Mouse (Mus musculus): ENCODE data around the gene Calm5. TPM values are rescaled to one million over a fixed set of nuclear protein-coding genes. Genes with fewer than 3 reads are reported as not detected.
"Not testable (repeated sequence)": the region's sequence is repeated elsewhere in the genome, so short reads cannot be mapped to it uniquely, and the experiment has no call there.

Gene Calm5
- polyA plus RNA-seq, 1 experiment from 2014 or later: not detected

- Histone ChIP-seq H3K9ac (ENCODE audit: low read length) (no peak overlapping the region), H3K36me3 (ENCODE audit: control insufficient read depth, insufficient read depth, low read length) (no peaks in the 10 kb centered on the region), H3K4me1 (replicated peaks; ENCODE audit: control insufficient read depth, insufficient read depth, low read length) (no peaks in the 10 kb centered on the region), H3K27ac (ENCODE audit: low read depth, low read length) (no peak overlapping the region), H3K9me3 (ENCODE audit: control insufficient read depth, low read length) (no peaks in the 10 kb centered on the region), H3K4me2 (ENCODE audit: low read depth, low read length, severe bottlenecking) (no peak overlapping the region), H3K4me3 (ENCODE audit: low read depth, low read length) (no peak overlapping the region), H3K27me3 (ENCODE audit: control insufficient read depth, insufficient read depth, low read length) (no peaks in the 10 kb centered on the region)
- no peak for ATAC-seq (replicated peaks; ENCODE audit: low FRiP score)
- no peak for DNase-seq (ENCODE audit: low spot score)
Measured at GRCm38 (mm10) chr13:3825726-3826125, 28.2 kb upstream of the Calm5 start.

GRCm38 (mm10) chr13:3831546-3831945, 22.4 kb upstream of the Calm5 start:
- whole genome bisulfite sequencing: 86% methylated on average over 5 of the region's 5 CpGs
- Histone ChIP-seq H3K36me3 (ENCODE audit: control insufficient read depth, insufficient read depth, low read length) (no peaks in the 10 kb centered on the region), H3K4me2 (ENCODE audit: low read depth, low read length, severe bottlenecking) (no peak overlapping the region), H3K9ac (ENCODE audit: low read length) (no peak overlapping the region), H3K4me1 (replicated peaks; ENCODE audit: control insufficient read depth, insufficient read depth, low read length) (no peaks in the 10 kb centered on the region), H3K27ac (ENCODE audit: low read depth, low read length) (no peak overlapping the region), H3K9me3 (ENCODE audit: control insufficient read depth, low read length) (no peaks in the 10 kb centered on the region), H3K27me3 (ENCODE audit: control insufficient read depth, insufficient read depth, low read length) (no peaks in the 10 kb centered on the region), H3K4me3 (ENCODE audit: low read depth, low read length) (no peak overlapping the region)
- DNase-seq (ENCODE audit: low spot score) (no peak), ATAC-seq (replicated peaks; ENCODE audit: low FRiP score) (no peak)

DNA sequence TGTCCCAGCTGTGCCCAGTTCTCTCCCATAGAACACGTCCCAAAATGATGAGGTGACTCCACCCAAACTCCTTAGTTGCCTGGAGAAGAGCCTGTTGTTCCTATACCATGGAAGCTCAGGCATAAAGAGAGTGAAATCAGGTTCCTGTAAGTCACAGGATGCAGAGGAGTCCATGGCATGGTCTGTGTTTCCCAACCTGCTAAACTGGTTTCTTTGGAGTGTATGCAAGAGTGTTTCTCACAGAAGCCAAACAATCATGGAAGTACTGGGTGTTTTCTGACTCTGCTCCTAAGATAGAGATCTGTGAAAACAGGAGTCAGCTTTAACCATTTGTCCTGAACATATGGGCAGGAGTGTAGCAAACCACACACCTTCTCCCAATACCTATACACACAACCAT, 22.0 kb upstream of the Calm5 start:
- Histone ChIP-seq H3K9ac (ENCODE audit: low read length) (no peak overlapping the region), H3K4me3 (ENCODE audit: low read depth, low read length) (no peak overlapping the region), H3K4me1 (replicated peaks; ENCODE audit: control insufficient read depth, insufficient read depth, low read length) (no peaks in the 10 kb centered on the region), H3K27ac (ENCODE audit: low read depth, low read length) (no peak overlapping the region), H3K4me2 (ENCODE audit: low read depth, low read length, severe bottlenecking) (no peak overlapping the region), H3K36me3 (ENCODE audit: control insufficient read depth, insufficient read depth, low read length) (no peaks in the 10 kb centered on the region), H3K9me3 (ENCODE audit: control insufficient read depth, low read length) (no peaks in the 10 kb centered on the region), H3K27me3 (ENCODE audit: control insufficient read depth, insufficient read depth, low read length) (no peaks in the 10 kb centered on the region)
- no peak for DNase-seq (ENCODE audit: low spot score)
- WGBS: 64% methylated on average over 1 of the region's 1 CpGs
- no peak for ATAC-seq (replicated peaks; ENCODE audit: low FRiP score)

DNA sequence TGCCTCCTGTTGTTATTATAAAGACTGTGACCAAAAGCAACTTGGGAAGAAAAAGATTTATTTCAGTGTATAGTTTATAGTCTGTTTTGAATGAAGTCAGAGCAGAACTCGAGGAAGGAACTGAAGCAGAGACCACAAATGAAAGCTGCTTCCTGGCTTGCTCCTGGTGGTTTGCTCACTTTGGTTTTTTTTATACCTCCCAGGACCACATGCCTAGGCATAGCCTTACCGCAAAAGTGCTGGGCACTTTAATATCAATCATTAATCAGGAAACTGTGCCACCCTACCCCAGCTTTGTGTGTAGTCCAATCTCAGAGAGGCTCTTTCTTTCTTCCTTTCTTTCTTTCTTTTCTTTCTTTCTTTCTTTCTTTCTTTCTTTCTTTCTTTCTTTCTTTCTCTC, 21.5 kb upstream of the Calm5 start:
- no peak for DNase-seq (ENCODE audit: low spot score)
- no peaks in the 10 kb centered on the region for H3K27me3 ChIP-seq (ENCODE audit: control insufficient read depth, insufficient read depth, low read length)
- H3K27ac ChIP-seq (ENCODE audit: low read depth, low read length): no peak overlapping the region
- no peak for ATAC-seq (replicated peaks; ENCODE audit: low FRiP score)
- WGBS: 75% methylated on average over 2 of the region's 2 CpGs
- H3K4me1 ChIP-seq (replicated peaks; ENCODE audit: control insufficient read depth, insufficient read depth, low read length): no peaks in the 10 kb centered on the region
- H3K9ac ChIP-seq (ENCODE audit: low read length): no peak overlapping the region
- H3K4me3 ChIP-seq (ENCODE audit: low read depth, low read length): no peak overlapping the region
- no peaks in the 10 kb centered on the region for H3K9me3 ChIP-seq (ENCODE audit: control insufficient read depth, low read length)
- H3K36me3 ChIP-seq (ENCODE audit: control insufficient read depth, insufficient read depth, low read length): no peaks in the 10 kb centered on the region
- H3K4me2 ChIP-seq (ENCODE audit: low read depth, low read length, severe bottlenecking): no peak overlapping the region

DNA sequence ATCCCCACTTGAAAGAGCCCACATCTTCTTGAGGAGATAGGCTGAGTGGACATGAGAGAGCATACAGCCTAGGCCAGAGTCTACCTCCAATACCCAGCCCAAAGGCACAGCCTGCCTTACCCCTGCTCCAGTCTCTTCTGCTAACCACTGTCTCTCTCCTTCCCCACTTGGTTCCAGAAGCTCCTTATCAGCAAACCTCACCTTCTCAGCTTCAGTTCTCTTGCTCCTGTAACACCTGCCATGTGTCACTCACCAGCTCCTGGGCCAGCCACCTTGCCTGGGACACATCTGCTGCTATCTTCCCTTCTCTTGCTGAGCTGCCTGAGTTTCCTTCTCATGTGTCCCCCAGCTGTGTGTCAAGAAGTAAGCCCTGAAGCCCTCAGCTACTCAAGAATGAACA, 20.3 kb upstream of the Calm5 start:
- H3K36me3 ChIP-seq (ENCODE audit: control insufficient read depth, insufficient read depth, low read length); ATAC-seq (replicated peaks; ENCODE audit: low FRiP score); H3K4me1 ChIP-seq (replicated peaks; ENCODE audit: control insufficient read depth, insufficient read depth, low read length): not testable (repeated sequence)

GRCm38 (mm10) chr13:3837312-3837807, 16.6 kb upstream of the Calm5 start, which contains the start of gene Calm4:
Gene Calm4, plus strand, starts transcription at chr13:3837757.
- not testable (repeated sequence) for H3K9ac ChIP-seq (ENCODE audit: low read length); H3K27me3 ChIP-seq (ENCODE audit: control insufficient read depth, insufficient read depth, low read length); ATAC-seq (replicated peaks; ENCODE audit: low FRiP score); H3K4me1 ChIP-seq (replicated peaks; ENCODE audit: control insufficient read depth, insufficient read depth, low read length); H3K27ac ChIP-seq (ENCODE audit: low read depth, low read length); H3K36me3 ChIP-seq (ENCODE audit: control insufficient read depth, insufficient read depth, low read length); H3K4me3 ChIP-seq (ENCODE audit: low read depth, low read length); H3K4me2 ChIP-seq (ENCODE audit: low read depth, low read length, severe bottlenecking); H3K9me3 ChIP-seq (ENCODE audit: control insufficient read depth, low read length); DNase-seq (ENCODE audit: low spot score)

More for the DNA sequence above, 20.3 kb upstream of the Calm5 start:
- not testable (repeated sequence) for H3K27me3 ChIP-seq (ENCODE audit: control insufficient read depth, insufficient read depth, low read length); H3K9me3 ChIP-seq (ENCODE audit: control insufficient read depth, low read length); H3K9ac ChIP-seq (ENCODE audit: low read length); H3K27ac ChIP-seq (ENCODE audit: low read depth, low read length); H3K4me2 ChIP-seq (ENCODE audit: low read depth, low read length, severe bottlenecking); DNase-seq (ENCODE audit: low spot score); H3K4me3 ChIP-seq (ENCODE audit: low read depth, low read length)

GRCm38 (mm10) chr13:3840662-3841061, 13.3 kb upstream of the Calm5 start:
- H3K4me3 ChIP-seq (ENCODE audit: low read depth, low read length); ATAC-seq (replicated peaks; ENCODE audit: low FRiP score); H3K36me3 ChIP-seq (ENCODE audit: control insufficient read depth, insufficient read depth, low read length); H3K9ac ChIP-seq (ENCODE audit: low read length); H3K4me2 ChIP-seq (ENCODE audit: low read depth, low read length, severe bottlenecking); H3K4me1 ChIP-seq (replicated peaks; ENCODE audit: control insufficient read depth, insufficient read depth, low read length); H3K9me3 ChIP-seq (ENCODE audit: control insufficient read depth, low read length); H3K27me3 ChIP-seq (ENCODE audit: control insufficient read depth, insufficient read depth, low read length); DNase-seq (ENCODE audit: low spot score); H3K27ac ChIP-seq (ENCODE audit: low read depth, low read length): not testable (repeated sequence)

DNA sequence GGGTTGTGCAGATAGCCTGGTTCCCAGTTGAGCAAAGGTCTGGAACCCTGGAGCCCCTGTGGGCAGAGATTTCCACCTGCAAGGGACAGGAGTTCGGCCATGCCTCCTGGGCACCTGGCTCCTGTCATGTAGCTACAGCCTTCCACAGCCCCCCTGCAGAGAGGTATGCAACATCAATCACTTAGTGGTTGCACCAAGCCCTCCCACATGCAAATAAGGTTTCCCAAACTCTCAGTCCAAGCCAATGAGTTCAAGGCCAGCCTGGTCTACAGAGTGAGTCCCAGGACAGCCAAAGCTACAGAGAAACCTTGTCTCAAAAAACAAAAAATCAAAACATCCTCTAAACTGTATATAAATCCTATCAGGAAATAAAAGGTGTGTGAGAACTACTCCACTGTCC, 3.6 kb upstream of the Calm5 start:
- Histone ChIP-seq H3K4me1 (replicated peaks; ENCODE audit: control insufficient read depth, insufficient read depth, low read length) (no peaks in the 10 kb centered on the region), H3K9ac (ENCODE audit: low read length) (no peak overlapping the region), H3K4me2 (ENCODE audit: low read depth, low read length, severe bottlenecking) (no peak overlapping the region), H3K4me3 (ENCODE audit: low read depth, low read length) (no peak overlapping the region), H3K27ac (ENCODE audit: low read depth, low read length) (no peak overlapping the region), H3K9me3 (ENCODE audit: control insufficient read depth, low read length) (no peaks in the 10 kb centered on the region), H3K36me3 (ENCODE audit: control insufficient read depth, insufficient read depth, low read length) (no peaks in the 10 kb centered on the region), H3K27me3 (ENCODE audit: control insufficient read depth, insufficient read depth, low read length) (no peaks in the 10 kb centered on the region)
- ATAC-seq (replicated peaks; ENCODE audit: low FRiP score): no peak
- WGBS: 85% methylated on average over 1 of the region's 1 CpGs
- no peak for DNase-seq (ENCODE audit: low spot score)

GRCm38 (mm10) chr13:3854856-3855255, 883 bp downstream of the Calm5 start:
- Histone ChIP-seq H3K4me3 (ENCODE audit: low read depth, low read length) (no peak overlapping the region), H3K36me3 (ENCODE audit: control insufficient read depth, insufficient read depth, low read length) (no peaks in the 10 kb centered on the region), H3K9ac (ENCODE audit: low read length) (no peak overlapping the region), H3K4me1 (replicated peaks; ENCODE audit: control insufficient read depth, insufficient read depth, low read length) (no peaks in the 10 kb centered on the region), H3K27me3 (ENCODE audit: control insufficient read depth, insufficient read depth, low read length) (no peaks in the 10 kb centered on the region), H3K9me3 (ENCODE audit: control insufficient read depth, low read length) (no peaks in the 10 kb centered on the region; the same call in 1 of the 2 replicates), H3K4me2 (ENCODE audit: low read depth, low read length, severe bottlenecking) (no peak overlapping the region), H3K27ac (ENCODE audit: low read depth, low read length) (no peak overlapping the region)
- WGBS: 88% methylated on average over 2 of the region's 2 CpGs
- ATAC-seq (replicated peaks; ENCODE audit: low FRiP score) (no peak), DNase-seq (ENCODE audit: low spot score) (no peak)

Data from forebrain, embryonic 11.5 days (tissue).